Mouse (Mus musculus) embryonic fibroblast, embryonic 13.5 days (primary cell): Measurements from ENCODE around the gene Tbx15.

ENCODE experiments used
- CTCF ChIP-seq: IDR thresholded peaks from 2 replicates; pipeline ENCODE4 v1.5.1; 2011; ENCODE audit warnings: mild to moderate bottlenecking, control low read depth, low read length, moderate library complexity, borderline replicate concordance; ENCODE audit not compliant: insufficient read depth
- POLR2A ChIP-seq: IDR thresholded peaks from 2 replicates; pipeline ENCODE4 v1.6.1; 2011; ENCODE audit warnings: low read depth, mild to moderate bottlenecking, control low read depth, low read length, moderate library complexity

DNA sequence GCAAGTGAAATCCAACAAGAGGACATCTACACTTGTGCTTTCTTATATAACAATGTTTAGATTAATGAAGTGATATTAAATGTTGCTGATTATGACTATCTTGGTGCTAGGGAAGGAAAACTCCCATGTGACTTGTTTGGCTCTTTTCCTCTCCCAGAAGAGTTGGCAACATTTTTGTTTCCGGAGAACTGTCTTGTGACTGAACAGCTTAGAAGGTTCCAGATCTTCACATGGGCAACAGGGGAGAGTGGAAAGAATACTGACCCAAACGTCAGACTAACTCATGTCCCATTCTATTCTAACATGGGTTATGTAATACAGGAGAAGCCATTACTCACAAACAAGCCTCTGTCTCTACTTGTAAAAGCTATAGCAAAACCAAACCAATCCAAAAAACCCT lies 60.7 kb downstream of the Tbx15 start:
- TF ChIP-seq CTCF (no peak), POLR2A (no peak)
